Mouse (Mus musculus) heart, postnatal 4 days (tissue): ENCODE measurements around the gene Apobec2. TPM values are rescaled to one million over a fixed set of nuclear protein-coding genes. Genes with fewer than 3 reads are reported as not detected.
A peak's percentile ranks its signal among the peaks of the same experiment; 100 is the strongest.

Source experiments
- DNase-seq: peaks from one replicate; pipeline ENCODE4 v3.0.0; 2021
- total RNA-seq, 2 experiments: library from RNA; stranded (reverse); gene quantifications; 2 replicates each; pipeline ENCODE4 v1.2.3; 2021

The Apobec2 gene
- total RNA-seq, 2 experiments from 2014 or later: 207 to 216 TPM

DNA sequence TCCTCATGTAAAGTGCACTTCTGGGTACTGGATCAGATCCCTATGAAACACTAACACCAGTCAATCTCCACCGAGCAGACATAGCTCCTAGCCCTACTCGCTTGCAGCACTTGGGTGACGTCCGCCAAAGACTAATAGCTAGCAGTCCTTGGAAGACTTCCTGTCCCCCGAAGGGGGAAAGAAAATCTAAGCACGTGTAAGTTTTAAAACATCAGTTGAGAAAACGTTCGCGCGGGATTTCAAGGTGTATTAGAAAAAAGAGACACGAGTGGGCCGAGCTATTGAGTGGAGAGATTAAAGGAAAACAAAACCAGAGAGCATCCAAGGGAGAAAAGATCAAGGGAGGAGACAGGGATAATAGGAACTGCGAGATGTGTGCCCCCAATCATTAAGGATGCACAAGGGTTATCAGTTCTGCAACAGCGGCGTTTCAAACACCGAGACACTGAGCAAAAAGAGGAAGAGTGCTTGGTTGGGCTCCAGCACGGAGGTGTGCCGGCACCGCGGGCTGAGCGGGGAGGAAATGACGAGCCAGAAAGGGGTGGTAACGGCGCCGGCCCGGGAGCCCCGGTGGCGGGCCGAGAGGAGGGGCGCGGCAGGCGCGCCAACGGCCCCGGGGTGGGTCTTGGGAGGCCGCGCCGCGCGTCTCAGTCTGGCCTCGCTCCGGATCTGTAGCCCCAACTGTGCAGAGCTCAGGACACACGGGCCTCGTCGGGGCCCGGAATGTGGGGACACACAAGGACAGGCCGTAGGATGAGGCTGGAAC lies 24.0 kb downstream of the Apobec2 start:
- peak; percentile 80 for DNase-seq

DNA sequence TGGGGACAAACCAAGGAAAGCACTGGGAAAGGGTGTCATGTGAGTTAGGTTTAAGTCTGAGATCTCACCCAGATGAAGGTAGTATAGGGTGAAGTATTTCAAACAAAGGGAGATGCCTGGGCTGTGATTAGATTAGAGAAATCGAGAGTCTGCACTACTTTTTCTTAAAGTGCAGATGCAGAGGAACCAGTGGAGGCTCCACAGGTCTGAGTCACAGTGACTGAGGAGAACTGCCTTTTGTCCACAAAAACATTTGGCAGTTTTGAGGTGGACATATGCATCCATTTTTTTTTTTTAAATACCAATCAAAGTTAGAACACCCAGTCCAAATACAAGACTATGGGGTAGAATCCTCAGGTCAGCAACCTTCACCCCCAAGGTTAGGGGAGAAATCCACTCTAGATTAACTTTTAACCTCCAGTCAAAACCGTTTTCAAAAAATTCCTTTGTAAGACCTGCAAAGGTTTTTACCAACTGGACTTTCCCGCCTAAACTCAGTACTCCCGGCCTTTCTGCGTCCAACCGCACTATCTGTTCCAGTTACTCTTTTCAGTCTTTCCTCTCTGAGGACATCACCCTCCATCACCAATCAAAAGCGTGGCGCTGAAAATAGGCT lies 24.7 kb downstream of the Apobec2 start:
- no peak for DNase-seq

DNA sequence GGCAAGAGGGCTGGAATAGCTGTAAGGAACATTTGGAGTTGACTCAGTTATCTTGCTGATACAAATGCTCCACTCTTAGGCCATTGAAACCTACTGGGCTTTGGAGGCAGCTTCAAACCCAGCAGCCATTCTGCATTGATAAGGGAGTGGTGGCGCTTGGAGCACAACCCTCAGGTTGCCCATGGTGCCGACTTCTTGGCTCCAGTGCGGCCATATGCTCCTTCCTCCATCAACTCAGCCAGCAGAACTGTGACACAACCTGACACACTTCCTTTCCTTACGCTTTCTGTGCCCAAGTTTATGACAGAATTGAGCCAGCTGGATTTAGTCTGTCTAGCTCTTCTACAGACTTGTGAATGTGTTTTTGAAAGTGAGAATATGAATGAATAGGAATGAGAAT lies 25.6 kb downstream of the Apobec2 start:
- DNase-seq: no peak

DNA sequence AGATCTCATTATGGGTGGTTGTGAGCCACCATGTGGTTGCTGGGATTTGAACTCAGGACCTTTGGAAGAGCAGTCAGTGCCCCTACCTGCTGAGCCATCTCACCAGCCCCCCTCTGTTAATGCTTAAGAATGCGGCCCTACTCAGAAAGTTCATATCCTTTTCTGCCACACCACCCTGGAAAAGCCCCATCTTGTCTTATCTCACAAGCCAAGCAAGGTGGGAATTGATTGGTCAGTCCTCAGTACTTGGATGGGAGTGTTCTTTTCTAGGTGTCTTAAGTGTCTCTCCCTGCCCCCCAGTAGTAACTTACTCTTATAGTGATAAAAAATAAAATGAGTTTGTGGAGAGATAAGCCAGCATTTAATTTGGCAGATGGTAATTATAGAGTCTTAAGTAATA lies 28.0 kb downstream of the Apobec2 start:
- no peak for DNase-seq

DNA sequence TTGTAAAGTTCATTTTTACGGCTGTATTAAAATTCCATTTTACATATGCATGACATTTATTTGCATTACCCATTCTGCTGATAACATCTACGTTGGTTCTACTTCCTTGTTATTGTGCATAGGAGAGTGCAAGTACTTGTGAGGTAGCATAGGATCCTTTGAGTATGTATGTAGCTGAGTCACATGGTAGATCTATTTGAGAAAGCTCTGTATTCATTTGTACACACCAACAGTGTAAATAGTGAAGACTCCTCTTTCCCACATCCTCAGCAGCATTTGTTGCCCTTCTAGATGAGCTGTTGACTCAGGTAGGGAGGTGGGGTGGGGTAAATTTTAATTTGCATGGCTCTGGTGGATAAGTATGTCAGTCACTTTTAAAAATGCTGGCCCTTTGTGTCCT lies 28.9 kb downstream of the Apobec2 start:
- no peak for DNase-seq

DNA sequence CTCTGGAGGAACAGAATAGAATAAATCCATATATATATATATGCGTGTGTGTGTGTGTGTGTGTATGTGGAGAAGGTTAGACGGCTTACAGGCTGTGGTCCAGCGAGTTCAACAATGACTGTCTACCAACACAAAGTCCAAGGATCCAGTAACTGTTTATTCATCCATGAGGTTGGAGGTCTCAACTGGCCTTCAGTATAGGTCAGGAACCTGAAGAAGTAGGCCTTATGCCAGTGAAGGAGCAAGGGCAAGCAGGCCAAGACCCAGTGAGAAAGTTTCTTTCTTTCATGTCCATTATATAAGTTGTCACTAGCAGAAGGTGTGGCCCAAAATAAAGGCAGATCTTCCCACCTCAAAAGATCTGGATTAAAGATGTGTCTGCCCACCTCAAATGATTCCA lies 30.0 kb downstream of the Apobec2 start:
- DNase-seq: no peak

DNA sequence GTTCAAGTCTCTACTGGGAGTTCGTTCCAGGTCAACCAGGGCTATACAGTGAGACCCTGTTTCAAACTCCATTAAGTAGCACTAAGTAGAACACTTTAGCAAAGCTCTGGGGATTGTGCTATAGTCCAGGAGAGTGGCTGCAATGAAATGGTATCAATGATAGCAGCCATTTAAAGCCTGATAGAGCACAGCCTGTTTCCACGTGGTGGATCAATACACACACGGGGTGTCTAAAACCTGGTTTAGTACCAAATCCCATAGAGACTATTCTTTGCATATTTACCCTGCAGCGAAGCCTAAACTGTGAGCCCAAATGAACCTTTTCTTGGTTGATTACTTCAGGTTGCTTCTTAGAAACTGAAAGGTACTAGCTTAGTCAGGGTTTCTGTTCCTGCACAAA lies 31.0 kb downstream of the Apobec2 start:
- no peak for DNase-seq

DNA sequence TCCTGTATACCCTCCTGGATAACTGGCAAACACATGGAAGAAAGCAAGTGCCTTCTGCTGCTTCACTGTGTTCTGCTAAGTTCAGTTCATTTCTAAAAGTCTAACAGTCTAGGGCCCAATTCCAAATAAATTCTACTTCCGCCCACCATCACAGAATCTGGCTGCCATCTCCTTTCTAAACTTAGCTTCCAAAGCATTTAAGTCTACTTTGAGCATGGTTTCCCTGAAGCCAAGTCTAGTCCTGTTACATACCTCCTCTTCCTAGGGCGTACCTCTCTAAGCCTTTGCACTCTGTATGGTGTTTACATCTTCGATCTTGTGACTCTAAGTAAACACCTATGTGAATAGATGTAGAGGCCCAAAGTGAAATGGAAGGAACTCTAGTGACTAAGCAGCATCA lies 40.1 kb downstream of the Apobec2 start:
- no peak for DNase-seq

DNA sequence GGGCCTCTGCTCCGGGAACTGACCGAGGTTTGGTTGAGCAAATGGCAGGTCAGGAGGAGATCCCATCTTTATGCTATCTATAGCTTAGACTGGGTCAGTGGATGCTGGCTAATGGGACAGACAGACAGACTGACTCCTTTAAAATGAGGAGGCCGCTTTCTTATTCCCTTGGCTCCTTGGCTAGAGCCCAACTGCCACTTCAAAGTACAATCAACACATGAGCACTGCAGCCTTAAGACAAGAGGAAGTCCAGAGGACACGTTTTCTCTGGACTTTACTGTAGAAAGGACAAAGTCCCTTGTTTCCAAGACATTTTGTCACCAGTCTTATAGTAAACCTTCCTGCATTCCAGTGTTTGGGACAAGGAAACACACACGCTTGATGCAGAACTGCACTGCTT lies 41.3 kb downstream of the Apobec2 start:
- no peak for DNase-seq

DNA sequence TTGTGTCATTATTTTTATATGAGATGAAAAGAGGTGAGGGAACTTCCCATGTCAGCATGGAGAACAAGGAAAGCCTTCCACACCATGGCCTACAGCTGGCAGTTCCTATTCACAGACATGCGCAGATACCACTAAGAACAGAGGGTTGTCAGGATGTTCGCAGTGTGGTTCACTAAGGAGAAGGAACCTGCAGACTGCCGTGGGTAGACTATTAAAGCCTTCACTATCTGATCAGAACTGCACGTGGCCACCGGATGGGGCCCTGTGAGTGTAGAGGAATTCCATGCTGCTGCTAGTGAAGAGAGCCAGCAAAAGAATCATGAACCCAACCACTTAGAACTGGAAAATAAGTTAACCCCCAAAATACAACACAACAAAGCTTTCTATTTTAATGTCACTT lies 43.3 kb downstream of the Apobec2 start:
- no peak for DNase-seq

DNA sequence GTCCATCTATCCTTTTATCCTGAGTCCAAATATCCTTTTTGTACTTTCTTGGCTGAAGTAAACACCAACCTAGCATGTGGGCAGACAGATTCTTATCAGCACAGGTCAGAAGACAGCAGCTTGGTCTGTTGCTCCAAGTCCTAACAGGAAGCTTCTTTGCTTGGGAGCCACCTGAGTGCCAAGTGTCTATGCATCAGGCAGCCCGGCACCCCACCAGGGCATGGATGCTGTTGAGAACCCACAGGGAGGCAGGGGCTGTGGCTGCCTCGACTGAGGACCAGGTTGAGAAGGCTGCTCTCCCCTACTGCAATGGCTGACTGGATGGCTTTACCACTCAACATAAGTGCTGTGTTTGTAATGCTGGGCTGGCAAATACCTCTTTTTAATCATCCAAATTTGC lies 44.1 kb downstream of the Apobec2 start:
- DNase-seq: no peak

DNA sequence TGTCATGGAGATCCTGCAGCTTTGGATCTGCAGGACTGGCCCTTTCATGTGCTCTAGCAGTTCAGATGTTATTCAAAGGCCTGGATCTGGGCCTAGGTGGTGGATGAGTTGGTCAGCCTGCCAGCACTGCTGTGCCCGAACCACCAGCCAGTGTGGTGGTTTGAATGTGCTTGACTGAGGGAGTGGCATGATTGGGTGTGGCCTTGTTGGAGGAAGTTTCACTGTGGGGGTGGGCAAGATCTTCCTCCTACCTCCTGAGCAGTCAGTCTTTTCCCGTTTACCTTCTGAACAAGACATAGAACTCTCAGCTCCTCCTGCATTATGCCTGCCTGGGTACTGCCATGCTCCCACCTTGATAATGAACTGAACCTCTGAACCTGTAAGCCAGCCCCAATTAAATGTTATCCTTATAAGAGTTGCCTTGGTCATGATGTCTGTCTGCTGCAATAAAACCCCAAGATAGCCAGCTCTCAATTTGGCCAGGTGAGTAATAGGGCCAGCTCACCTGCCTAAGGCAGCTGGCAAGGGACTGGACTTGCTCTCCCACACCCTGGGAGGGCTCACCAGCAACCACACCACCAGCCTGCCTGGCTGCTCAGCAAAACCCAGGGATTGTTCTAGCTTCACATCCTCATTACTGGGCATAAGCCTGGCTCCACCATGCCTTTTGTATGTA lies 46.8 kb downstream of the Apobec2 start:
- DNase-seq: no peak

DNA sequence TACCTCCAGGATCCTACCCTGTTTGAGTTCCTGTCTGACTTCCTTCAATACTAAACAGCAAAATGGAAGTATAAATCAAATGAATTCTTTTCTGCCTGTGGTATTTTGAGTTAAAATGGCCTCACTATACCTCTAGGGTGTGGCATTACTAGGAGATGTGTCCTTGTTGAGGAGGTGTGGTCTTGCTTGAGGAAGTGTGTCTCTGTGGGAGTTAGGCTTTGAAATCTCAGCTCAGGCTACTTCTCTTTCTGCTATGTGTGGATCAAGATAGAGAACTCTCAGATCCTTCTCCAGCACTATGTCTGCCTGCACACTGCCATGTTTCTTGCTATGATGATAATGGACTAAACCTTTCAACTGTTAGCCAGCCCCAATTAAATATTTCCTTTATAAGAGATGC lies 53.7 kb downstream of the Apobec2 start:
- no peak for DNase-seq

DNA sequence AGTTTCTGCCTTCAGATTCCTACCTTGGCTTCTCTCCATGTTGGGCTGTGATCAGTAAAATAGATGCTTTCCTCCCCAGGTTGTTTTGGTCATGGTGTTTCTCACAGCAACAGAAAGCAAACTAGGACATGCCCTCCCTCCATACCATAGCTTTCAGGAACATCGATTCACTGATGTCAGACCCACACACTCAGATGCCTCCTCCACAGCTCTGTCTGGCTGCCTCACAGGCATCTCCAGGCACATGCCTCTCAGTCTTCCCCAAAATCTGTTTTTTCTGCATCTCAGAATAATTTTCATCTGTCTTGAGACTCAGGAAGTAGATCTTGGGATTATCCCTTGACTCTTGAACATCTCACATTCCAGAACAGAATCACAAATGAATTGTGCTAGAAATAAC lies 56.6 kb downstream of the Apobec2 start:
- no peak for DNase-seq

DNA sequence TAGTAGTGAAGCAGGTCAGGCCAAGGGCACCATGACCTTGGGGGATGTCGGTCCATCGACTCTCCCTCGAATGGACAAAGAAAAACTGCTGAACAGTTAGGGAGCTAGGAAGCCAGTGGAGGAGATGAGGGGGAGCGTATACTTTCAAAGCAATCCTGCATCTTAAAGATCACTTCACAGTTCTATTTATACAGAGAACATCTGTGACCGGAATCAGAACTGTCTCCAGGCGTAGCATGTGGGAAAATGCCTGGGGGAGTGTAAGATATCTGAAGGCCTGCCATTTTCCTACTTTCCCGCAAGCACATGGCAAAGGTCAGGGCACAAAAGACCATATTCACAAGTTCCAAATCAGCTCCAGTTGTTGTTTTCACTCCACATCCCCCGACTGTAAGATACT lies 59.7 kb downstream of the Apobec2 start:
- no peak for DNase-seq

DNA sequence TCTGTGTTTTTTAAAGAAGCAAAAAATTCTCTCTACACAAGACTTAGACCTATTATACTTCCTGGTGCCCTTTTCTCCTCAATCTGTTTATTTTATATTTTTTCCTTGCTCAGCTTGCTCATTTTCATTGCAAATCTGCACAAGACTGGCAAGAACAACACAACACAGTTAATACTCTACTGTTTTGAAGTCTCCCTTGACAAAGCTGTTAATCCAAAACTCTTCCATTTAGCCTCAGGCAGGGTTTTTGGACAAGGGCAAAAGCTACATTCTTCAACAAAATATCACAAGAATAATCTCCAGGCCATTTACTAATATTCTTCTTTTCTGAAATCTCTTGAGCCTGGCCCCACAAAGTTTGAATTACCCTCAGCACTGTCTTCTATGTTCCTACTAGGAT lies 61.1 kb downstream of the Apobec2 start:
- no peak for DNase-seq

Other genes with a start within 250 kb of the Apobec2 start
- under 1 TPM in 1 of 2 experiments, not detected in 1; 0.09 TPM for gene Trem1, start 200.2 kb downstream of the Apobec2 start, total RNA-seq
- under 1 TPM in 1 of 2 experiments, not detected in 1; 0.29 TPM for gene Trem3, start 185.2 kb downstream of the Apobec2 start, total RNA-seq
- gene Treml4, start 168.6 kb downstream of the Apobec2 start, total RNA-seq: under 1 TPM; 0.41 to 0.45 TPM
- under 1 TPM; 0.19 to 0.25 TPM for gene Treml2, start 133.4 kb downstream of the Apobec2 start, total RNA-seq
- under 1 TPM; 0.10 to 0.25 TPM for gene B430306N03Rik, start 116.8 kb downstream of the Apobec2 start, total RNA-seq
- 1 to 10 TPM; 1.4 to 2.1 TPM for gene Trem2, start 86.5 kb downstream of the Apobec2 start, total RNA-seq
- gene Treml1, start 73.0 kb downstream of the Apobec2 start, total RNA-seq: under 1 TPM; 0.20 to 0.31 TPM
- gene Nfya, start 23.0 kb downstream of the Apobec2 start, total RNA-seq: 10 to 100 TPM; 29.0 to 33.2 TPM
- 10 to 100 TPM; 14.5 to 14.6 TPM for gene Oard1, start 22.9 kb downstream of the Apobec2 start, total RNA-seq
- under 1 TPM; 0.36 to 0.47 TPM for gene Tspo2, start 18.6 kb upstream of the Apobec2 start, total RNA-seq
- gene Unc5cl, start 22.0 kb upstream of the Apobec2 start, total RNA-seq: under 1 TPM; 0.14 to 0.21 TPM